Mouse (Mus musculus): ENCODE measurements around the gene Kcnd3. TPM values are rescaled to one million over a fixed set of nuclear protein-coding genes. Genes with fewer than 3 reads are reported as not detected.
A peak's percentile ranks its signal among the peaks of the same experiment; 100 is the strongest.

Kcnd3 gene
- polyA plus RNA-seq, 1 experiment from 2014 or later = 0.65 TPM

GRCm38 (mm10) chr3:105716353-105717000 is 264.3 kb downstream of the Kcnd3 start:
- Histone ChIP-seq H3K4me3 (replicated peaks) (no peak overlapping the region), H3K27ac (replicated peaks) (peak overlapping the region; percentile 39; the same call in 1 of the 2 replicates), H3K36me3 (no peaks in the 10 kb centered on the region), H3K9me3 (replicated peaks) (no peaks in the 10 kb centered on the region), H3K9ac (no peak overlapping the region), H3K4me1 (peaks cover 16% of the 10 kb centered on the region), H3K27me3 (no peaks in the 10 kb centered on the region), H3K4me2 (replicated peaks) (no peak overlapping the region)
- WGBS = 64% methylated on average over 18 of the region's 18 CpGs
- no peak for ATAC-seq (ENCODE audit: insufficient number of reproducible peaks, low FRiP score, low TSS enrichment, low read depth)

- Histone ChIP-seq H3K27me3 (no peaks in the 10 kb centered on the region), H3K4me1 (peaks cover 16% of the 10 kb centered on the region), H3K9ac (no peak overlapping the region), H3K27ac (replicated peaks) (no peak overlapping the region; the same call in 1 of the 2 replicates), H3K4me3 (replicated peaks) (no peak overlapping the region), H3K4me2 (replicated peaks) (no peak overlapping the region), H3K9me3 (replicated peaks) (no peaks in the 10 kb centered on the region), H3K36me3 (no peaks in the 10 kb centered on the region)
- peak; percentile 55; the same call in 1 of the 2 replicates for ATAC-seq (ENCODE audit: insufficient number of reproducible peaks, low FRiP score, low TSS enrichment, low read depth)
- WGBS = 45% methylated on average over 11 of the region's 11 CpGs
Observed at GRCm38 (mm10) chr3:105717856-105718555, 265.9 kb downstream of the Kcnd3 start.

GRCm38 (mm10) chr3:105718746-105719145 is 266.6 kb downstream of the Kcnd3 start:
- Histone ChIP-seq H3K27me3 (no peaks in the 10 kb centered on the region), H3K27ac (replicated peaks) (no peak overlapping the region), H3K9ac (no peak overlapping the region), H3K9me3 (replicated peaks) (no peaks in the 10 kb centered on the region), H3K4me3 (replicated peaks) (no peak overlapping the region), H3K36me3 (no peaks in the 10 kb centered on the region), H3K4me2 (replicated peaks) (no peak overlapping the region), H3K4me1 (peaks cover 15% of the 10 kb centered on the region)
- no peak for ATAC-seq (ENCODE audit: insufficient number of reproducible peaks, low FRiP score, low TSS enrichment, low read depth)
- WGBS = 41% methylated on average over 4 of the region's 4 CpGs

GRCm38 (mm10) chr3:105719979-105720378 is 267.8 kb downstream of the Kcnd3 start:
- no peaks in the 10 kb centered on the region for H3K27me3 ChIP-seq
- WGBS = 48% methylated on average over 4 of the region's 4 CpGs
- no peaks in the 10 kb centered on the region for H3K36me3 ChIP-seq
- H3K27ac ChIP-seq (replicated peaks) = no peak overlapping the region
- H3K4me3 ChIP-seq (replicated peaks) = no peak overlapping the region
- H3K4me2 ChIP-seq (replicated peaks) = no peak overlapping the region
- ATAC-seq (ENCODE audit: insufficient number of reproducible peaks, low FRiP score, low TSS enrichment, low read depth) = no peak
- H3K9ac ChIP-seq = no peak overlapping the region
- no peaks in the 10 kb centered on the region for H3K9me3 ChIP-seq (replicated peaks)
- peaks cover 7% of the 10 kb centered on the region; the same call in 1 of the 2 replicates for H3K4me1 ChIP-seq

GRCm38 (mm10) chr3:105720514-105720913 is 268.4 kb downstream of the Kcnd3 start:
- H3K9me3 ChIP-seq (replicated peaks) = no peaks in the 10 kb centered on the region
- no peak overlapping the region for H3K4me2 ChIP-seq (replicated peaks)
- no peak overlapping the region for H3K4me3 ChIP-seq (replicated peaks)
- no peaks in the 10 kb centered on the region for H3K27me3 ChIP-seq
- 69% methylated on average over 4 of the region's 4 CpGs for WGBS
- H3K27ac ChIP-seq (replicated peaks) = no peak overlapping the region
- no peaks in the 10 kb centered on the region for H3K36me3 ChIP-seq
- H3K9ac ChIP-seq = no peak overlapping the region
- H3K4me1 ChIP-seq = peaks cover 7% of the 10 kb centered on the region; the same call in 1 of the 2 replicates
- ATAC-seq (ENCODE audit: insufficient number of reproducible peaks, low FRiP score, low TSS enrichment, low read depth) = no peak

- Histone ChIP-seq H3K27me3 (no peaks in the 10 kb centered on the region), H3K9ac (no peak overlapping the region), H3K4me2 (replicated peaks) (no peak overlapping the region), H3K4me1 (peaks cover 7% of the 10 kb centered on the region; the same call in 1 of the 2 replicates), H3K9me3 (replicated peaks) (no peaks in the 10 kb centered on the region), H3K36me3 (no peaks in the 10 kb centered on the region), H3K27ac (replicated peaks) (no peak overlapping the region), H3K4me3 (replicated peaks) (no peak overlapping the region)
- 65% methylated on average over 2 of the region's 2 CpGs for WGBS
- no peak for ATAC-seq (ENCODE audit: insufficient number of reproducible peaks, low FRiP score, low TSS enrichment, low read depth)
Observed at GRCm38 (mm10) chr3:105721681-105722201, 269.6 kb downstream of the Kcnd3 start.

- no peaks in the 10 kb centered on the region for H3K9me3 ChIP-seq (replicated peaks)
- 90% methylated on average over 3 of the region's 3 CpGs for WGBS
- ATAC-seq (ENCODE audit: insufficient number of reproducible peaks, low FRiP score, low TSS enrichment, low read depth) = no peak
Observed at GRCm38 (mm10) chr3:105722510-105722909, 270.4 kb downstream of the Kcnd3 start.

More at GRCm38 (mm10) chr3:105722510-105722909, 270.4 kb downstream of the Kcnd3 start:
- Histone ChIP-seq H3K9ac (no peak overlapping the region), H3K4me1 (peaks cover 7% of the 10 kb centered on the region; the same call in 1 of the 2 replicates), H3K4me2 (replicated peaks) (no peak overlapping the region), H3K36me3 (no peaks in the 10 kb centered on the region), H3K4me3 (replicated peaks) (no peak overlapping the region), H3K27ac (replicated peaks) (no peak overlapping the region), H3K27me3 (no peaks in the 10 kb centered on the region)

Other genes with a start within 250 kb of the Kcnd3 start
- 30.6 and 32.6 TPM in 2 replicates for gene Ddx20, start 235.2 kb downstream of the Kcnd3 start, polyA plus RNA-seq (2015; fragmentation: Nextera tagmentation; extraction: Ambion mirVana)